Mouse (Mus musculus) forebrain, embryonic 15.5 days (tissue): Measurements from ENCODE around the gene Sdc3. TPM values are rescaled to one million over a fixed set of nuclear protein-coding genes. Genes with fewer than 3 reads are reported as not detected.

Experiments
- ATAC-seq: fragments of 200-750 bp; cut with Nextera tagmentation; replicated peaks from 2 replicates; pipeline ENCODE4 v1.8.0; 2017; ENCODE audit warnings: mild to moderate bottlenecking, moderate TSS enrichment, moderate library complexity
- H3K27ac ChIP-seq: fragments of 300-500 bp; sonication (generic); replicated peaks from 2 replicates; pipeline ENCODE4 v1.5.1; 2015; ENCODE audit warnings: mild to moderate bottlenecking, inconsistent platforms
- H3K27me3 ChIP-seq: fragments of 300-500 bp; sonication (generic); 2 replicates; pipeline ENCODE4 v1.6.1; 2015; ENCODE audit warnings: inconsistent platforms
- H3K36me3 ChIP-seq: fragments of 300-500 bp; sonication (generic); 2 replicates; pipeline ENCODE4 v1.6.1; 2015; ENCODE audit warnings: mild to moderate bottlenecking, inconsistent platforms
- H3K4me1 ChIP-seq: fragments of 300-500 bp; sonication (generic); 2 replicates; pipeline ENCODE4 v1.6.1; 2015; ENCODE audit warnings: inconsistent platforms
- H3K4me2 ChIP-seq: fragments of 300-500 bp; sonication (generic); replicated peaks from 2 replicates; pipeline ENCODE4 v1.6.1; 2015; ENCODE audit warnings: mild to moderate bottlenecking, inconsistent platforms
- H3K4me3 ChIP-seq: fragments of 300-500 bp; sonication (generic); 2 replicates; pipeline ENCODE4 v1.5.1; 2015; ENCODE audit warnings: mild to moderate bottlenecking, inconsistent platforms
- H3K9ac ChIP-seq: fragments of 300-500 bp; sonication (generic); replicated peaks from 2 replicates; pipeline ENCODE4 v1.6.1; 2015; ENCODE audit warnings: mild to moderate bottlenecking, inconsistent platforms
- H3K9me3 ChIP-seq: fragments of 300-500 bp; sonication (generic); 2 replicates; pipeline ENCODE4 v1.6.1; 2016; ENCODE audit warnings: inconsistent platforms
- WGBS: fragments of 180-500 bp; shearing (Covaris S2); methylation state at CpG from one replicate; pipeline ENCODE4 v1.1.7; 2015; ENCODE audit warnings: mixed read lengths; 5-methylcytosine and 5-hydroxymethylcytosine counted together
- polyA plus RNA-seq: library from polyadenylated mRNA; unstranded; fragments of >200 nt; fragmentation: Nextera tagmentation; extraction: Ambion mirVana; gene quantifications from 2 replicates; pipeline ENCODE4 v1.2.1, GENCODE M21; 2015

Gene Sdc3
- polyA plus RNA-seq, 1 experiment from 2014 or later = 84.9 TPM

DNA sequence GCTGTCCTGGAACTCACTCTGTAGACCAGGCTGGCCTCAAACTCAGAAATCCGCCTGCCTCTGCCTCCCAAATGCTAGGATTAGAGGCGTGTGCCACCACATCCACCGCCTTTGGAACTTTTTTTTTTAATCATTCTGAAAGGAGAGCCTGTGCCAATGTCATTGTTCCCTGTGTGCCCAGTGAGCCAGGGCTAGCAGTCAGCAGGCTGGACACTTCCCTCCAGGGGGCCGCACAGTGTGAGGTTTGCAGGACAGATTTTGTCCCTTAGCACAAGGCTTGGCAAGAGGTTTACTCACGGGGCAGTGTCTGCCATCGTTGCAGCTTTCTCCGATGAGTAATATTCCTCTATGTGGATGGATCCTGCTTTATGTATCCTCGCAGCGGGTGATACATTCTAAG lies 14.4 kb downstream of the Sdc3 start:
- Histone ChIP-seq H3K9me3 (no peaks in the 10 kb centered on the region), H3K27me3 (no peaks in the 10 kb centered on the region), H3K4me3 (no peak overlapping the region), H3K4me2 (no peak overlapping the region), H3K9ac (no peak overlapping the region), H3K27ac (no peak overlapping the region), H3K36me3 (no peaks in the 10 kb centered on the region), H3K4me1 (peaks cover 73% of the 10 kb centered on the region)
- WGBS = 87% methylated on average over 9 of the region's 9 CpGs
- no peak for ATAC-seq

DNA sequence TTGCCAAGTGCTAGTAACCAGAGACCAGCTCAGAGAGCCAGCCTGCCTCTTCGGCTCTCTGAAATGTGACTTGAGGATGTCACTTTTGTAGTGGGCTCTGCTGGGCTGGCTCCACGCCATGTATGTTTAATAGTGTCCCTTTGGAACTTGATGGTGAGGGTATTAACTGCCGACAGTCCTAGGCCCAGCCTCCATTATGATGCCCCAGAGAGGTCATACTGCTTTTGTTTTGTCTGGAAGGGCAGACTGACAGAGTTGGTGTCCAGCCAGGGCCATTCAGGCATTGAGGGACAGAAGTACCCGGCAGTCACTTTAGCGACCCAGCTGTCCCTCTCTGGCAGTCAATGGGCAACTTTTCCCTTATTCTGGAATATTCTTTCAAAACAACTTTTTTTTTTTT lies 17.4 kb downstream of the Sdc3 start:
- Histone ChIP-seq H3K9ac (no peak overlapping the region), H3K36me3 (no peaks in the 10 kb centered on the region), H3K27me3 (no peaks in the 10 kb centered on the region), H3K9me3 (no peaks in the 10 kb centered on the region), H3K4me2 (no peak overlapping the region), H3K27ac (no peak overlapping the region; the same call in 1 of the 2 replicates), H3K4me1 (peaks cover 68% of the 10 kb centered on the region), H3K4me3 (no peak overlapping the region)
- ATAC-seq = no peak
- WGBS = 26% methylated on average over 5 of the region's 5 CpGs

DNA sequence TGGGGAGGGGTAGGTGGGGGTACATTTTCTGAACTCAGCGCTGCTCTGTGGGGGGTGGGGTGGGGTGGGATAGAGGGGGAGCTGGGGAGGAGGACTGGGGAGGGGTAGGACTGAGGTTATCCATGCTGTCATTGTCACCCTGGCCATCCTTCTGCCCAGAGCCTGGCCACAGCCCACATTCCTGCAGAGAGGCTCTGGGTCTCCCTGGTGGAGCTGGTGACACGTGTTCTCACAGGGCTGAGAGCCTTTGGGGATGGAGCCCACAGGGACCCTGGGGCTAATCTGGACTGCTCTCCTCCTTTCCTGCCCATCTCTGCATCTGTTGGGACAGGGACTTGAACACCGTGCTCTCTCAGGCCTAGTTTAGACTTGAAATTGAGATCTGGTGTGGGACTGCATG lies 18.5 kb downstream of the Sdc3 start:
- 53% methylated on average over 3 of the region's 3 CpGs for WGBS
- peaks cover 68% of the 10 kb centered on the region for H3K4me1 ChIP-seq
- ATAC-seq = no peak

DNA sequence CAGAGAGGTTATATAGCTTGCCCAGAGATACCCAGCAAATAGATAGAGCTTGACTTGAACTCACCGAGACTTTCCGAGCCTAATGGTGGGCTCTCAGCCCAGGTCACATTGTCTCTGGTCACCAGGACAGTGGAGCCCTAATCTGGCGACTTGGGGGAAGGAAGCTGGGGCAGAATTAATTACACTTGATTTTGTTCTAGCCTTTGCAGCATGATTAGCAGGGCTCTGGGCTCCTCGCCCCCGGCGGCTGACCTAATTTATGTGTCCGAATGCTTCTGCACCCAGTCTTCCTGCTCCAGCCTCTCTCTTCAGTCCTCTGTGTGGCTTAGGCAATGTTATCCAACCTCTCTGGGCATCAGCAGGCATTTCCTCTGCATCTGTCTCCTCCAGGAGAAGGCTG lies 19.0 kb downstream of the Sdc3 start:
- H3K36me3 ChIP-seq = no peaks in the 10 kb centered on the region
- no peak overlapping the region for H3K4me2 ChIP-seq
- H3K9ac ChIP-seq = no peak overlapping the region
- H3K27ac ChIP-seq = no peak overlapping the region; the same call in 1 of the 2 replicates
- H3K9me3 ChIP-seq = no peaks in the 10 kb centered on the region
- no peaks in the 10 kb centered on the region for H3K27me3 ChIP-seq
- no peak overlapping the region for H3K4me3 ChIP-seq
- WGBS = 20% methylated on average over 7 of the region's 7 CpGs
- ATAC-seq = no peak
- peaks cover 69% of the 10 kb centered on the region for H3K4me1 ChIP-seq

More for the DNA sequence above, 18.5 kb downstream of the Sdc3 start:
- Histone ChIP-seq H3K9ac (no peak overlapping the region), H3K4me3 (no peak overlapping the region), H3K9me3 (no peaks in the 10 kb centered on the region), H3K4me2 (no peak overlapping the region), H3K27ac (no peak overlapping the region), H3K27me3 (no peaks in the 10 kb centered on the region), H3K36me3 (no peaks in the 10 kb centered on the region)

DNA sequence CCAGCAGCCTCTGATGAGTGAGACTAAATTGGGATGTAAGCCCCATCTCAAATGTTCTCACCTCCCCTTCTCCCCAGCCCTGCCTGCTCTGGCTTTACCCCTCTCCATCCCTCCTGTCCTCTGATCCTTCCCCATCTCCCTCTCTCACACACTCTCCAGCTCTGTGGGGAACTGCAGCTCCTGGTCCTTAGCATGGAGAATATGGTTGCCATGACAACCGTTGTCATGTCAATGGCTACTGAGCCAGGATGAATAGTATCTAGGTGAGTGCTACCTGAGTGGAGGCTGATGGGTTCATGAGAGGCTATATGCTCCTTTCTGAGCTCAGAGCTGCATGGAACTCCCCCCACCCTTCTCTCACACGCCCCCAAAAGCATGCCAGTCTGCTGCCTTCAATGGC lies 21.6 kb downstream of the Sdc3 start:
- Histone ChIP-seq H3K9me3 (no peaks in the 10 kb centered on the region), H3K4me1 (peaks cover 66% of the 10 kb centered on the region), H3K9ac (peak overlapping the region; percentile 23; the same call in 1 of the 2 replicates), H3K36me3 (peaks cover 2% of the 10 kb centered on the region; the same call in 1 of the 2 replicates), H3K27me3 (no peaks in the 10 kb centered on the region), H3K27ac (peak overlapping the region; percentile 91), H3K4me2 (peak overlapping the region; percentile 15; the same call in 1 of the 2 replicates), H3K4me3 (no peak overlapping the region)
- peak; percentile 57 for ATAC-seq
- WGBS = 40% methylated on average over 2 of the region's 2 CpGs

DNA sequence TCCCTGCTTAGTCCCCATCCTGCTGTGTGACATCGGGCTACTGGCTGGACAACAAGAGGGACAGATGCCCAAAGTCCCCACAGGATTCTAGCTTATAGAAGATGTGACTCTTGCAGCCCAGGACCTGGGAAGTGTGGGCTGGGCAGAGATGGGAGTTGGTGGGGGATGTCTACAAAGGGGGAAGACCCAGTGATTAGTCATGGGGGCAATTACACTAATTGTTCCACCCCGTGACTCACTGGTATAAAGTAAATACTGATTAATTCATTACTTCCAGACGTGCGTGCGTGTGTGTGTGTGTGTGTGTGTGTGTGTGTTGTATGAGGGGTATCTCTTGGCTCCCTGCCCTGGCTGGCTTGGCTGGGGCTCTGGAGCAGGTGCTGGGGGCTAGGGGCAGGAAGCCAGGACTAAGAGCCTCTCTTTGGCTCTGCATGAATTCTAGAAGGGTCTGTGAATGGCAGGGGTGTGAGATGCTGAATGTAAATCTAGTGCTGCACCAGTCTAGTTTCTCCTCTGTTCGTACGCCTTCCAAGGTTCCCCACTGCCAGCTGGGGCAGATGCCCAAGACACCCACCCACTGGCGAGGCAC lies 22.5 kb downstream of the Sdc3 start:
- peaks cover 57% of the 10 kb centered on the region for H3K4me1 ChIP-seq
- no peaks in the 10 kb centered on the region for H3K27me3 ChIP-seq
- H3K36me3 ChIP-seq = peaks cover 7% of the 10 kb centered on the region; the same call in 1 of the 2 replicates
- peak overlapping the region; percentile 91 for H3K27ac ChIP-seq
- H3K9ac ChIP-seq = no peak overlapping the region
- 0 out of 2 replicates have a peak overlapping the region, but pooled peaks have one; percentile 3 for H3K4me2 ChIP-seq
- H3K4me3 ChIP-seq = no peak overlapping the region
- 10% methylated on average over 8 of the region's 8 CpGs for WGBS
- peak; percentile 77 for ATAC-seq
- H3K9me3 ChIP-seq = no peaks in the 10 kb centered on the region

DNA sequence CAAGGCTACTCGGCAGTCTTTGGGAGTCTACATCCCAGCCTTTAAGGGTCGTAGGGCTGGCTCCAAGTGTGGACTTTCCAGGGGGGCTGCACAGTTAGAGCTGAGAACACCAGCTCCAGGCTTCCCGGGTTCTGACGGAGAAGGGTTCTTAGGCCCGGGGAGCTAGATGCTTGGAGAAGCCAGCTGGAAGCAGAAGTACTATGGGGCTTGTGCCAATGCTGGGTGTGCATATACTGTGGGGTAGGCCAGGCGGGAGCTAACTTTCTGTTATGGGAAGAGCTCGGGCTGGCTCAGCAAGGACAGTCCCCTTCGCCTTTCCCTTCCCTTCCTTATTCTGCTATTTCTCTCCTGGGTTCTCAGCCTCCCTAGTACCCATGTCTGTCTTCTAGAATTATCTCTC lies 23.5 kb downstream of the Sdc3 start:
- no peak overlapping the region for H3K9ac ChIP-seq
- peaks cover 52% of the 10 kb centered on the region for H3K4me1 ChIP-seq
- H3K9me3 ChIP-seq = no peaks in the 10 kb centered on the region
- WGBS = 59% methylated on average over 8 of the region's 8 CpGs
- no peaks in the 10 kb centered on the region for H3K27me3 ChIP-seq
- H3K27ac ChIP-seq = peak overlapping the region; percentile 91
- H3K36me3 ChIP-seq = peaks cover 7% of the 10 kb centered on the region; the same call in 1 of the 2 replicates
- H3K4me2 ChIP-seq = no peak overlapping the region
- H3K4me3 ChIP-seq = no peak overlapping the region
- no peak for ATAC-seq

DNA sequence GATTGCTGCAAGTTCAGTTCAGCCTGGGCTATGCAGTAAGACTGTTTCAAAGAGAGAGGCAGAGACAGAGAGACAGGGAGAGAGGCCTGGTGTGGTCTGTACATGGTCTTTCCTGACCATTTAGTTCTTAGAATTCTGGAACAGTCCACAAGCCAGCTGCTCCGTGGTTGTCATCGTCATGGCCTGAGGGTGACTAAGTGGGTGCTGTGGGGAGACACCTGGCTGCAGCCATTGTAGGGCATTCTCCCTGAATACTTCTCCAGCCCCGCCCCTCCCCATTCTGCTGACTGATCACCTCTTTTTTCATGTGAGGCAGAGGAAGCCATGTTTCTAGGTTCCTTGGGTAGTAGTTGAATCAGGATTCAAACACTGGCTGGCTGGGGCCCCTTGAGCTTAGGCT lies 27.5 kb downstream of the Sdc3 start:
- Histone ChIP-seq H3K9me3 (no peaks in the 10 kb centered on the region), H3K4me3 (no peak overlapping the region), H3K27ac (no peak overlapping the region), H3K36me3 (peaks cover 39% of the 10 kb centered on the region), H3K4me1 (peaks cover 17% of the 10 kb centered on the region), H3K9ac (no peak overlapping the region), H3K4me2 (no peak overlapping the region), H3K27me3 (no peaks in the 10 kb centered on the region)
- ATAC-seq = no peak
- WGBS = 78% methylated on average over 3 of the region's 3 CpGs

DNA sequence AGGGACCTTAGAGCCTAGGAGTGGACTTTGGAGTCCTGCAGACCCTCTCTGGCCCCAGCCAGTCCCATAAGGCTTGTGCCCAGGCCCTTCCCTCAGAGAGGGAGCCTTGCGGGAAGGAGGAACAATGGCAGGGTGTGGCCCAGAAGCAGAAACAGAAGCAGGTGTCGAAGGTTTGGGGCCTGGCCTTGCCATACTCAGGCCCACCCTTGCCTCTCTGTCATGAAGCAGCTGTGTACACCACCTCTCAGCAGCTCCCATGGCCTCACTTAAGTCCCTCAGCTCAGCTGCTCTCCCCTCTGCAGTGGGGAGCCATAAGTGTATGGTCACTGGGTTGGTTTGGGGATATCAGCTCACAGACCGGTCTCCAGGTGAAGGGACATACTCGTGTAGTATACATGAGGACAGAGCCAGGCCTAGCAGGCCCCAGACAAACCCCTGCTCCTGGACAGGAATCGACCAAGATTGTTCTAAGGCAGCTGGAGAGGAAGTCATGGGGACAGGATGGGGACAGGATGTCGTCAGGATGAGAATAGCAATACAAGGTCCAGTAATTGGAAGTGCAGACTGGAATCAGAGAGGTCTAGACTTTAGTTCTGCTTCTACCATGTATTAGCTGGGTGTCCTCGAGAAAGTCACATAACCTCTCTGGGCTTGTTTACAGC lies 28.4 kb downstream of the Sdc3 start:
- Histone ChIP-seq H3K4me3 (no peak overlapping the region), H3K27me3 (no peaks in the 10 kb centered on the region), H3K9ac (no peak overlapping the region), H3K4me2 (no peak overlapping the region), H3K4me1 (peaks cover 8% of the 10 kb centered on the region), H3K27ac (no peak overlapping the region), H3K9me3 (no peaks in the 10 kb centered on the region), H3K36me3 (peaks cover 40% of the 10 kb centered on the region)
- WGBS = 85% methylated on average over 7 of the region's 7 CpGs
- no peak for ATAC-seq

DNA sequence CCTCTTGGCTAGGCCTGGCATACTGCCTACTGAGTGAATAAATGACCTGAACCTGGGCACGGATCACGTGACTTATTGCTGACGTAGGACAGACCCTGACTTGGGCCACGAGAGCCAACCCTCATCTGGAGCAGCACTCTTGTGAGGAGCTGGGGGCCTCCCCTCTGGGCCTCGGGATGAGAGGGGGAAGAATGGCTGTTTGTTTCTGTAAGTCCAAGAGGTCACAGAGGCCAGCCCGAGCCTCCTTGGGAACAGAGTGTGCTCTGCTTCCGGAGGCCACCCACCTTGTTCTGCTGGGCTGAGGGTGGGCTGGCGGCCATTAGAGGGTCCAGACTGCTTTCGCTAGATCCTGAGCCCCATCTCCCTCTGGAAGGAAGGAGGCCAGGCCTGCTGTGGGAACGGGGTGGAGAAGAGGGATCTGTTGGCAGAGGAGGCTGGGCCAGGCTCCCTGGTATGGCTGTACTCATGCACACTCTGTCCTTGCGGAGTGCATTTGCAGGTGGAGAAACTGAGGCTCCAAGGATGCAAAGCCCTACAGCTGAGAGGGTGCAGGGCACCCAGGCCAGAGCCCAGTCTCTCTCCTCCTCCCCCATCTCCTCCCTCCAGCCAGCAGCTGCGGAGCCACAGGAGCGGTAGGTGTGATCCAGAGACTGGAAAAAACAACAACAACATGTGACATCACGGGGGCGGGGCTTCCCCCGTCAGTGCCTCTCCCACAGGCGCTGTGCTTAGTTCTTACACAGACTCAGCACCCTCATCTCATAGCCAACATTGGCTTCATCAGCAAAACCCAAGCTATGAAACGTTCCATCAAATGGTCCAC lies 36.7 kb downstream of the Sdc3 start:
- Histone ChIP-seq H3K36me3 (peaks cover 9% of the 10 kb centered on the region), H3K4me2 (no peak overlapping the region), H3K27ac (0 out of 2 replicates have a peak overlapping the region, but pooled peaks have one; percentile 9), H3K4me3 (no peak overlapping the region), H3K4me1 (peaks cover 14% of the 10 kb centered on the region), H3K27me3 (no peaks in the 10 kb centered on the region; the same call in 1 of the 2 replicates), H3K9me3 (no peaks in the 10 kb centered on the region), H3K9ac (no peak overlapping the region)
- 13% methylated on average over 18 of the region's 18 CpGs for WGBS
- ATAC-seq = no peak; the same call in 1 of the 2 replicates

DNA sequence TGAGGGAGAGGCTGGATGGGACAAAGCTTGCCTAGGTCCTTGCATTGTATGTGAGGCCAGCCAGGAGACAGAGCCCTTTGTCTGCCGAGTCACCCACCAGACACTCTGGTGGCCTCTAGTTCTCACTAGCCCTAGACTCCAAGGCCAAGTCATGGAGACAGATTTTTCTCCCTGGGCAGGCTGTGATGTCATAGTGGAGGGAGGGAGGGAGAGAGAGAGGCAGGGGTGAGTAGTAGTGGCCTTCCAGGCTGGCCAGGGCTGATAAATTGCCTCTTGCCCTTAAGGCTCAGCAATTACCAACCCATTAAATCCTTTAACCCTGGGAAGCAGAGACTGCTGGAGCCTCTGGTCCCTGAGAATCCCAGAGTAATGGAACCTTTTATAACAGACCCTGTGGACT lies 41.8 kb downstream of the Sdc3 start:
- H3K4me2 ChIP-seq = no peak overlapping the region
- no peak overlapping the region for H3K9ac ChIP-seq
- no peak overlapping the region for H3K4me3 ChIP-seq
- ATAC-seq = no peak
- H3K9me3 ChIP-seq = no peaks in the 10 kb centered on the region
- 45% methylated on average over 1 of the region's 1 CpGs for WGBS
- peaks cover 32% of the 10 kb centered on the region for H3K4me1 ChIP-seq
- peaks cover 23% of the 10 kb centered on the region for H3K27me3 ChIP-seq
- no peak overlapping the region for H3K27ac ChIP-seq
- no peaks in the 10 kb centered on the region for H3K36me3 ChIP-seq

DNA sequence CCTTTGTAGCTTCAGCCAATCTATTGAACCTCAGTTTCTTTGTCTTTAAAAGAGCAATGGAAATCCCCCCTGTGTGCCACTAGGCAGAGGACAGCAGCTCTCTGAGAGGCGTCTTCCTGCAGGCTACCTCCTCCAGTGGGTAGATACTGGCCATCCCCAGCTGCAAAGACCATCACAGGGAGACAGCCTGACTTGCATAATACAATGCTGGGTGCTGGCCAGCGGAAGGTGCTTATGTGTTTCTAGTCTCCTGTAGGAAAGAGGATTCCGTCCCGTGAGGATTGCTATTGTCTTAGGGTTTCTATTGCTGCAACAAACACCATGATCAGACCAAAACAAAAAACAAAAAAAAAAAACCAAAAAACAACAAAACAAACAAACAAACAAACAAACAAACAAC lies 43.2 kb downstream of the Sdc3 start:
- peaks cover 27% of the 10 kb centered on the region for H3K4me1 ChIP-seq
- ATAC-seq = no peak
- no peak overlapping the region for H3K9ac ChIP-seq
- H3K27ac ChIP-seq = no peak overlapping the region
- H3K9me3 ChIP-seq = no peaks in the 10 kb centered on the region
- H3K27me3 ChIP-seq = peaks cover 33% of the 10 kb centered on the region
- no peak overlapping the region for H3K4me2 ChIP-seq
- H3K36me3 ChIP-seq = no peaks in the 10 kb centered on the region
- WGBS = 79% methylated on average over 4 of the region's 4 CpGs
- no peak overlapping the region for H3K4me3 ChIP-seq
